Mouse (Mus musculus) lung, postnatal 0 days (tissue): ENCODE results near the gene Tbc1d1.

Experiments used
- CTCF ChIP-seq: IDR thresholded peaks from 2 replicates; pipeline ENCODE4 v1.5.1; 2016; ENCODE audit warnings: antibody characterized with exemption, mild to moderate bottlenecking
- EP300 ChIP-seq: IDR thresholded peaks from 2 replicates; pipeline ENCODE4 v1.6.1; 2016; ENCODE audit warnings: antibody characterized with exemption, mild to moderate bottlenecking, control low read depth

DNA sequence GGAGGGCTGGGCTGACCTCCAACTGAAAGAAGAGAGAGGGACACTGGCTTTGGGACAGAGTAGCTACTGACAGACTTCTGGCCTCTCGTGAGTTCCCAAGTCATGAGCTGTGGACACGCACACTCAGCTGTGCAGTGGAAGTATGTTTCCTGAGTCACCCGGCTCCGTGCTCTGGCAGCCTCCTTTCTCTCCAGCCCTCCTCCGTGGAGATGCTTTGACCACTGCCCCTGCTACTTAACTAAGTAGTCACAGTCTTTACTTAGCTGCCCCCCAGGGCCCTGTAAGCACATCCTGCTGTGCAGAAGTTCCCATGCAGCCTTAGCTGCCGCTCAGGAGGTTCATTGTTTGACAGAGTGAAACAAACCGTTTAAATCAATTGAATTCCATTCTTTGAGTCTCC is 113.6 kb downstream of the Tbc1d1 start:
- no peak for TF ChIP-seq CTCF
- no peak for TF ChIP-seq EP300
